ENCODE assay signal across 8 mouse cellular contexts in the genomic region with DNA sequence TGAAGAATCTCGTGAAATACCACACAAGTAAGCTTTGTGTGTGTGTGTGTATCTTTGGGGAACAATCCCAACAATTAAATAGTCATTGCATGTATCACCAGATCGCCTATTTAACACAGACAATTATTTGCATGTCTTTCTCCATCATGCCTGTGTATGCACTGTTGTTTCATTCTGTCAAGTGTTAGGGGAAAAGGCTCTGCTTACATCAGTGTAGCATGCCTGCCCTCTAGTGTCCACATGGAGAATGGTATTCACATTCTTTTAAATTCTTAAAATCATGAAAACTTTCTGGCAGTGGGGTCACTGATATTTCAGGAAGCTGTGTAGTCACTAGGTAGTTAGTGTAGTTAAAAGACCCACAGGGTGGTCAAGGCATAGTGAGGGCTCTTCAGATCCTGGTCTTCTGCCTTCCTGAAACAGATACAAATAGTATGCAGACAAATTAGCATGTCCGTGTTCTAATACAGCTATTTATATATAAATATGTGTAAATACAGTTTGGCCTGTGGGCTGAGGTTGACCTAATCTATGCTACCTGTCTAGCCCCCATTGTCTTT.
DNase-seq lines count a peak whose midpoint lies in the region; ATAC-seq and TF ChIP-seq lines count a peak whose summit lies in the region.

No protein-coding gene starts in this region.

- 52% methylated on average over 3 of the region's 3 CpGs for WGBS in lung, embryonic 16.5 days
- WGBS in stomach, postnatal 0 days: 41% methylated on average over 3 of the region's 3 CpGs

- no peaks in the 10 kb centered on the region for H3K27me3 ChIP-seq in lung, embryonic 16.5 days (ENCODE audit: control insufficient read depth, insufficient read depth, low read depth, low read length)
- no peaks in the 10 kb centered on the region for H3K27me3 ChIP-seq in stomach, postnatal 0 days (ENCODE audit: control insufficient read depth, insufficient read depth, low read length)

- intact Hi-C loops in left cerebral cortex, postnatal 36 days (cut with DNase I): loop anchor here (5.0 to 10.0 kb wide), 2 partner anchors 62 to 544 kb away; no protein-coding TSS in a partner anchor
- intact Hi-C loops in heart, postnatal 25 days (cut with DNase I): loop anchor here (10.0 kb wide), 2 partner anchors 114 to 424 kb away; no protein-coding TSS in a partner anchor

- TF ChIP-seq CTCF in stomach, postnatal 0 days (IDR thresholded peaks at IDR 0.05; ENCODE audit: low read depth): peak; percentile 96

- H3K4me2 ChIP-seq in lung, embryonic 16.5 days (ENCODE audit: low read depth, low read length): no peak overlapping the region
- H3K4me2 ChIP-seq in stomach, postnatal 0 days (replicated peaks; ENCODE audit: low read depth): no peak overlapping the region

- H3K4me3 ChIP-seq in lung, embryonic 16.5 days (ENCODE audit: low read length): no peak overlapping the region
- no peak overlapping the region for H3K4me3 ChIP-seq in stomach, postnatal 0 days (ENCODE audit: low read depth, low read length)

- H3K36me3 ChIP-seq in lung, embryonic 16.5 days (ENCODE audit: control insufficient read depth, insufficient read depth, low read length): no peaks in the 10 kb centered on the region
- H3K36me3 ChIP-seq in stomach, postnatal 0 days (ENCODE audit: control insufficient read depth, insufficient read depth, low read length): no peaks in the 10 kb centered on the region

- peak; percentile 29 to 52 for DNase-seq in left cerebral cortex, adult 18-20 months (ENCODE audit: low spot score in 2 of 2)
- no peak for DNase-seq in left cerebral cortex, postnatal 36 days (ENCODE audit: low spot score in 2 of 2)
- DNase-seq in MN1 (ENCODE audit: low spot score): peak; percentile 63
- DNase-seq in cerebellum, postnatal 14 days: peak; percentile 74 to 75
- peak; percentile 30 for DNase-seq in hindlimb bud, embryonic 11.5 days (ENCODE audit: extremely low spot score, low read depth, low spot score)
- DNase-seq in stomach, postnatal 0 days (ENCODE audit: low spot score): no peak
- no peak for DNase-seq in heart, postnatal 25 days (ENCODE audit: low spot score)

- TF ChIP-seq EP300 in stomach, postnatal 0 days (optimal IDR thresholded peaks at IDR 0.05): no peak

- ATAC-seq in lung, embryonic 16.5 days (ENCODE audit: low read depth): peak; percentile 73; the same call in 1 of the 2 replicates
- ATAC-seq in stomach, postnatal 0 days (ENCODE audit: low FRiP score, low TSS enrichment): no peak

- H3K4me1 ChIP-seq in lung, embryonic 16.5 days (replicated peaks; ENCODE audit: control insufficient read depth, insufficient read depth, low read length): no peaks in the 10 kb centered on the region
- no peaks in the 10 kb centered on the region for H3K4me1 ChIP-seq in stomach, postnatal 0 days (replicated peaks; ENCODE audit: control insufficient read depth, insufficient read depth)

- H3K9me3 ChIP-seq in lung, embryonic 16.5 days (ENCODE audit: control insufficient read depth, low read length): no peaks in the 10 kb centered on the region
- no peaks in the 10 kb centered on the region for H3K9me3 ChIP-seq in stomach, postnatal 0 days (ENCODE audit: control insufficient read depth, low read length)

- no peak overlapping the region for H3K27ac ChIP-seq in lung, embryonic 16.5 days (ENCODE audit: low read length)
- no peak overlapping the region for H3K27ac ChIP-seq in stomach, postnatal 0 days (replicated peaks)

- no peak overlapping the region for H3K9ac ChIP-seq in lung, embryonic 16.5 days (ENCODE audit: low read length)
- H3K9ac ChIP-seq in stomach, postnatal 0 days (ENCODE audit: low read length): no peak overlapping the region

Comparison
In these comparisons a context has a peak if more than half of its experiments do, and no peak if none do; other contexts are left out.
1. DNase-seq: peak in left cerebral cortex, adult 18-20 months (2 of 2), MN1 (single experiment), cerebellum, postnatal 14 days (2 of 2) and hindlimb bud, embryonic 11.5 days (single experiment); none in left cerebral cortex, postnatal 36 days (0 of 2), stomach, postnatal 0 days (single experiment) and heart, postnatal 25 days (single experiment).